Mouse (Mus musculus): ENCODE results near the gene Gm47283. TPM values are rescaled to one million over a fixed set of nuclear protein-coding genes. Genes with fewer than 3 reads are reported as not detected.
"Not testable (repeated sequence)": the region's sequence is repeated elsewhere in the genome, so short reads cannot be mapped to it uniquely, and the experiment has no call there.

The Gm47283 gene
- polyA plus RNA-seq (2015; fragmentation: Nextera tagmentation; extraction: Ambion mirVana): not detected in 2 replicates

- H3K4me2 ChIP-seq (ENCODE audit: low read length); H3K4me3 ChIP-seq (ENCODE audit: low read length); ATAC-seq; H3K27me3 ChIP-seq (replicated peaks; ENCODE audit: control insufficient read depth, insufficient read depth, low read length); H3K27ac ChIP-seq (ENCODE audit: low read depth, low read length); H3K9ac ChIP-seq (ENCODE audit: low read depth, low read length); H3K9me3 ChIP-seq (ENCODE audit: control insufficient read depth, low read length); H3K4me1 ChIP-seq (ENCODE audit: control insufficient read depth, insufficient read depth, low read depth, low read length); H3K36me3 ChIP-seq (ENCODE audit: control insufficient read depth, insufficient read depth, low read length): not testable (repeated sequence)
- no CpG with 5 or more reads among the region's 48 CpGs for WGBS
These were observed at the start of gene Gm47283 for GRCm38 (mm10) chrY:90784438-90784837. Gene Gm47283 (plus strand): TSS chrY:90784738.

GRCm38 (mm10) chrY:90735181-90735895 is 49.2 kb upstream of the Gm47283 start:
- not testable (repeated sequence) for H3K9ac ChIP-seq (ENCODE audit: low read depth, low read length)
- 86% methylated on average over 5 of the region's 5 CpGs for WGBS

GRCm38 (mm10) chrY:90736217-90737000 is 48.1 kb upstream of the Gm47283 start:
- not testable (repeated sequence) for H3K4me2 ChIP-seq (ENCODE audit: low read length)

More at GRCm38 (mm10) chrY:90735181-90735895, 49.2 kb upstream of the Gm47283 start:
- not testable (repeated sequence) for ATAC-seq; H3K4me2 ChIP-seq (ENCODE audit: low read length); H3K27me3 ChIP-seq (replicated peaks; ENCODE audit: control insufficient read depth, insufficient read depth, low read length); H3K4me3 ChIP-seq (ENCODE audit: low read length); H3K4me1 ChIP-seq (ENCODE audit: control insufficient read depth, insufficient read depth, low read depth, low read length); H3K27ac ChIP-seq (ENCODE audit: low read depth, low read length)
- Histone ChIP-seq H3K9me3 (ENCODE audit: control insufficient read depth, low read length) (peaks cover 21% of the 10 kb centered on the region), H3K36me3 (ENCODE audit: control insufficient read depth, insufficient read depth, low read length) (peaks cover 13% of the 10 kb centered on the region)

GRCm38 (mm10) chrY:90737606-90738430 is 46.7 kb upstream of the Gm47283 start:
- Histone ChIP-seq H3K27ac (ENCODE audit: low read depth, low read length) (no peak overlapping the region), H3K27me3 (replicated peaks; ENCODE audit: control insufficient read depth, insufficient read depth, low read length) (no peaks in the 10 kb centered on the region), H3K4me3 (ENCODE audit: low read length) (no peak overlapping the region), H3K4me2 (ENCODE audit: low read length) (no peak overlapping the region), H3K4me1 (ENCODE audit: control insufficient read depth, insufficient read depth, low read depth, low read length) (no peaks in the 10 kb centered on the region), H3K9me3 (ENCODE audit: control insufficient read depth, low read length) (peaks cover 38% of the 10 kb centered on the region), H3K36me3 (ENCODE audit: control insufficient read depth, insufficient read depth, low read length) (peaks cover 25% of the 10 kb centered on the region), H3K9ac (ENCODE audit: low read depth, low read length) (no peak overlapping the region)
- 56% methylated on average over 4 of the region's 7 CpGs for WGBS
- ATAC-seq: no peak

More at GRCm38 (mm10) chrY:90736217-90737000, 48.1 kb upstream of the Gm47283 start:
- H3K9ac ChIP-seq (ENCODE audit: low read depth, low read length); H3K4me3 ChIP-seq (ENCODE audit: low read length); H3K27me3 ChIP-seq (replicated peaks; ENCODE audit: control insufficient read depth, insufficient read depth, low read length); ATAC-seq; H3K4me1 ChIP-seq (ENCODE audit: control insufficient read depth, insufficient read depth, low read depth, low read length); H3K27ac ChIP-seq (ENCODE audit: low read depth, low read length): not testable (repeated sequence)
- WGBS: 73% methylated on average over 6 of the region's 9 CpGs
- Histone ChIP-seq H3K36me3 (ENCODE audit: control insufficient read depth, insufficient read depth, low read length) (peaks cover 18% of the 10 kb centered on the region), H3K9me3 (ENCODE audit: control insufficient read depth, low read length) (peaks cover 28% of the 10 kb centered on the region)

GRCm38 (mm10) chrY:90738431-90738680 is 46.2 kb upstream of the Gm47283 start:
- WGBS: 88% methylated on average over 1 of the region's 1 CpGs
- no peak for ATAC-seq
- H3K36me3 ChIP-seq (ENCODE audit: control insufficient read depth, insufficient read depth, low read length): peaks cover 25% of the 10 kb centered on the region

GRCm38 (mm10) chrY:90738841-90739530 is 45.6 kb upstream of the Gm47283 start:
- H3K27ac ChIP-seq (ENCODE audit: low read depth, low read length); H3K4me1 ChIP-seq (ENCODE audit: control insufficient read depth, insufficient read depth, low read depth, low read length); ATAC-seq; H3K9ac ChIP-seq (ENCODE audit: low read depth, low read length); H3K4me3 ChIP-seq (ENCODE audit: low read length); H3K4me2 ChIP-seq (ENCODE audit: low read length); H3K27me3 ChIP-seq (replicated peaks; ENCODE audit: control insufficient read depth, insufficient read depth, low read length): not testable (repeated sequence)
- Histone ChIP-seq H3K9me3 (ENCODE audit: control insufficient read depth, low read length) (peaks cover 39% of the 10 kb centered on the region), H3K36me3 (ENCODE audit: control insufficient read depth, insufficient read depth, low read length) (peaks cover 25% of the 10 kb centered on the region)
- WGBS: 73% methylated on average over 28 of the region's 28 CpGs

More at GRCm38 (mm10) chrY:90738431-90738680, 46.2 kb upstream of the Gm47283 start:
- Histone ChIP-seq H3K4me3 (ENCODE audit: low read length) (no peak overlapping the region), H3K4me2 (ENCODE audit: low read length) (no peak overlapping the region), H3K27me3 (replicated peaks; ENCODE audit: control insufficient read depth, insufficient read depth, low read length) (no peaks in the 10 kb centered on the region), H3K27ac (ENCODE audit: low read depth, low read length) (no peak overlapping the region), H3K4me1 (ENCODE audit: control insufficient read depth, insufficient read depth, low read depth, low read length) (no peaks in the 10 kb centered on the region), H3K9me3 (ENCODE audit: control insufficient read depth, low read length) (peaks cover 39% of the 10 kb centered on the region), H3K9ac (ENCODE audit: low read depth, low read length) (no peak overlapping the region)

- WGBS: 52% methylated on average over 11 of the region's 11 CpGs
- H3K4me2 ChIP-seq (ENCODE audit: low read length); H3K4me3 ChIP-seq (ENCODE audit: low read length); ATAC-seq; H3K27ac ChIP-seq (ENCODE audit: low read depth, low read length); H3K27me3 ChIP-seq (replicated peaks; ENCODE audit: control insufficient read depth, insufficient read depth, low read length); H3K9ac ChIP-seq (ENCODE audit: low read depth, low read length); H3K4me1 ChIP-seq (ENCODE audit: control insufficient read depth, insufficient read depth, low read depth, low read length): not testable (repeated sequence)
- Histone ChIP-seq H3K9me3 (ENCODE audit: control insufficient read depth, low read length) (peaks cover 44% of the 10 kb centered on the region), H3K36me3 (ENCODE audit: control insufficient read depth, insufficient read depth, low read length) (peaks cover 28% of the 10 kb centered on the region)
These were observed 45.0 kb upstream of the Gm47283 start for GRCm38 (mm10) chrY:90739531-90740012.

- Histone ChIP-seq H3K4me2 (ENCODE audit: low read length) (no peak overlapping the region), H3K27ac (ENCODE audit: low read depth, low read length) (no peak overlapping the region), H3K36me3 (ENCODE audit: control insufficient read depth, insufficient read depth, low read length) (peaks cover 28% of the 10 kb centered on the region), H3K9ac (ENCODE audit: low read depth, low read length) (no peak overlapping the region), H3K27me3 (replicated peaks; ENCODE audit: control insufficient read depth, insufficient read depth, low read length) (no peaks in the 10 kb centered on the region), H3K4me1 (ENCODE audit: control insufficient read depth, insufficient read depth, low read depth, low read length) (no peaks in the 10 kb centered on the region), H3K9me3 (ENCODE audit: control insufficient read depth, low read length) (peaks cover 46% of the 10 kb centered on the region), H3K4me3 (ENCODE audit: low read length) (no peak overlapping the region)
- no peak for ATAC-seq
- WGBS: 47% methylated on average over 14 of the region's 14 CpGs
These were observed 44.5 kb upstream of the Gm47283 start for GRCm38 (mm10) chrY:90740013-90740561.
